Mouse (Mus musculus): ENCODE data around the gene Pask.

DNA sequence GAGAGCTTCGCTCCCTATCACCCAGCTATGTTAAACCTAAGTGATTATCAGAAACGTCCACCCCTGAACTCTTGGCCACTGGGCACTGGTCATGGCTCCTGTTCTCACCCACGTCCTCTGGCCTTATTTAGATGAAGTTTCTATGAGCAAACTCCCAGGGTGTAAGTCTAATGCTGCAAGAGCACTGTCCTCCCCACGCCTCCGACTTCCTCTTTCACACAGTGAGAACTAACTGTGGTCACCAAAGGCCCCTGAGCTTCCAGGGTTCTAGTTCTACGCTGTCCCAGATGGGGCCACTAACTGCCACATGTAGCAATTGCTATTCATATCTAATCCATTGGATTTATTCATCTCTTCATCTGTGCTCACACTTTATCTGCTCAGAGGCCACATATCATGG lies 22.4 kb upstream of the Pask start:
- TF ChIP-seq CTCF (IDR thresholded peaks at IDR 0.05; ENCODE audit: control insufficient read depth, insufficient read depth, low read length) (no peak), POLR2A (IDR thresholded peaks at IDR 0.05; ENCODE audit: borderline replicate concordance, control insufficient read depth, low read depth, low read length) (no peak)
